Mouse (Mus musculus): ENCODE measurements around the gene Tbata.

DNA sequence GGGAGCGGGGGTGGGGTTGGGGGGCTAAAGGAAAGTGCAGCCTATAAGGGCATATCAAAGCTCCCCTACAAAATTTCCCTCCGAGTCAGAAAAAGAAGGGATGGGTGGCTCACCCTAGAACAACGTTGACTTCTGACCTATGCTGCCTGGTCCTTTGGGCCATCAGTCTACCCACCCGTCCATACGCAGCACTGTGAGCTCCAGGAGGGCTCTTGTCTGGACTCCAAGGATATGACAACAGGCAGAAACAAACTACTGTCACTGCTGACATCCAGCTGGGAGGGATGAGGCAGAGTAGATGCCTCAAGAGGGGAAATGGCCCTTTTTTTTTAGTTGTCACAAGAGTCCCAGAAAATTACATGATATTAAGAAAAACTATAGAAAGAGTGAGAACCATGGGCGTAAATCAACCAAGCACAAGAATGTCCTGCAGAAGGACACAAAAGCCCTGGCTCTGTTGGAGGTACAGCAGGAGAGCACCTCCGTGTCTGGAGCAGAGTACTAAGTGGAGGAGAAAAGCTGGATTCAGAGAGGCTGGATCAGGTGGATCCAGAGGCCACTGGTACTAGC, 4.6 kb downstream of the Tbata start:
- TF ChIP-seq CTCF (IDR thresholded peaks at IDR 0.05; ENCODE audit: borderline replicate concordance, control insufficient read depth, extremely low read depth, insufficient read depth, low read length, poor library complexity) (no peak), POLR2A (IDR thresholded peaks at IDR 0.05; ENCODE audit: control insufficient read depth, extremely low read depth, insufficient read depth, low read length, poor library complexity) (no peak)

Measured in thymus, adult 2 months (tissue).